Mouse (Mus musculus): ENCODE measurements at regions not wholly inside any gene's neighbourhood (a gene's known extent, or its start where the extent isn't known, plus 50 kb on each side); places are given as distances from the start of the nearest gene placed in this dataset.

DNA sequence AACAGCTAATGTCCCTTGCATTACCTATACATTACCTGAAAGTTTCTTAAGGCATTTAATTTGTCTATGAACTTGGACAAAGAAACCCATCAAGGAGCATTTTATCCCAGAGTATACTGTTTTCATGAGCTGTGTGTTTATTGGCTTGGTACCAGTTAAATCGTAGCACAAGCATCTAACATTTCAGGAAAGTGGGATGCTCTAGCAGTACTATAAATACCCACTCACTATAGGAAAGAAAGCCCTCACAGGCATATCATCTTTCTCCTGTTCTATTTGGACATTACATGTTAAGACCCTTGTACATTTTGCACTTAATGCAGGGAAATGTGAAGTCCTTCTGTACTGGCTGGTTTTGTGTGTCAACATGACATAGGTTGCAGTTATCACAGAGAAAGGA is 163.9 kb downstream of the Ptprc start:
- DNase-seq (ENCODE audit: extremely low read depth, insufficient read length, low spot score), result no peak

DNA sequence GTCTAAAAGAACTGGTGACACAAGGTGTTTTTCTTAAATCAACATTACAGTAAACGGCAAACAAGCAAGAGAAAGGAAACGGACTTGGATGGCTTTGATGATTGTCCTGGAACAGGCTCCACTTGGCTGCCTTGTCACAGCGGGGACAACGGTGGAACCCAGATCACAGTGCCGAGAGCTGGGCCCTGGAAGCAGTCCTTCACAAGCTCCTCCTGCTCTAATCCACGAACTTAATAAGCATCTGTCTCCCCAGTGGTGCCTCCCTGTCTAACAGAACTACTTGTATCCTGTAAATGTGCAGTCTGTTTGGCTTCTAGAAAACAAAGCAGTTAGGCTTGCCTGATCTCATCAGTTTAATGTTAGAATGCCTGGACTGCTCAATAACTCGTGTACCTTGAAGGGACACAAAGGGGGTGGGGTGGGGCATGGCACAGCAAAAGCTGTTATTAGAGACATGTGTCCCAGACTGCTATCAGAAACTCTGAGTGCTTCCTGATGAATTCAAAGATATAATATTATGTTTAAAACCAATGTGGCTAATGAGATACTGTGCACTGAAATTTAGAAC is 164.5 kb downstream of the Ptprc start:
- DNase-seq (ENCODE audit: extremely low read depth, insufficient read length, low spot score), result peak; percentile 1

- no peak for DNase-seq (ENCODE audit: extremely low read depth, insufficient read length, low spot score)
Measured at GRCm38 (mm10) chr1:138006811-138007210, 168.7 kb downstream of the Ptprc start.

DNA sequence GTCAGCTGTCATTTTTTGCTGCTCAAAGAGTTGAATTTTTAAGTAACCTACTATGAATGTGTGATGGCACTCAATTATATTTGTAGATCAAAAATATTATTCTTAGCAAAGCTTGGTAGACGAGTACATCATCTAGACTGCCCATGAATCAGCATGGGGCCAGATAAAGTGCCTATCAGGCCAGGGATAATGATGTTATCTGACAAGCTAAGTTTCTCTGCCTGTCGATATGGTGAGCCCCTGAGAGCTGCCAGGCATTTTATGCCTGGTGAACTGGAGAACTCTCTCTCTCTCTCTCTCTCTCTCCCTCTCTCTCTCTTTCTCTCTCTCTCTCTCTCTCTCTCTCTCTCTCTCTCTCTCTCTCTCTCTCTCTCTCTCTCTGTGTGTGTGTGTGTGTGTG is 171.2 kb downstream of the Ptprc start:
- no peak for DNase-seq (ENCODE audit: extremely low read depth, insufficient read length, low spot score)

DNA sequence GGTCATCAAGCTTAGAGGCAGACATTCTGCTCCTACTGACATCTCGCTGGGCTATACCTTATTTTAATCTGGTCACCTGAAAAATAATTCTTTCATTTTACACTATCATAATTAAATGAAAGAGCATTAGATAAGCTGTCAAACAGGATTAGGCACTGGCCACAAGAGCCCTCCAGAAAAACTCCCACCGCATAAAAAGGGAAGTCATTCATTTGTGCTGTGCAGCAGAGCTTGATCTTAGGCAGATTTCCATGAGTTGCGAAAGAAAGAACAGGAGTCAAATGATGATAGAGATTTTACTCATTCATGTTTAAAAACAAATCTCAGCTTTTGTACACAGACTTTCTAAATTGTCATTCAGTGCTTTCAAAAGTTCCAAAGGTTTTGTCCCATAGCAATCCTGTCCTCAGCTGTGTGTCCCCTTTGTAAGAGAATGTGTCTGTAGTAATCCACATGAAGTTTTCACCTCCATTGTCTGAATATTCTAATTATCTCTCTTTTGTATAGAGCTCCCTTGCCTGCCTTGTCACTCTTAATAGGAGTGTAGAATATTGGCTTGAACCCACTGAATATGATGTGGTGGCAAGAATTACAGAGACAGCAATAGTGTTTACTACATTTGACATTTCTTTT is 176.1 kb downstream of the Ptprc start:
- DNase-seq (ENCODE audit: extremely low read depth, insufficient read length, low spot score), result no peak

DNA sequence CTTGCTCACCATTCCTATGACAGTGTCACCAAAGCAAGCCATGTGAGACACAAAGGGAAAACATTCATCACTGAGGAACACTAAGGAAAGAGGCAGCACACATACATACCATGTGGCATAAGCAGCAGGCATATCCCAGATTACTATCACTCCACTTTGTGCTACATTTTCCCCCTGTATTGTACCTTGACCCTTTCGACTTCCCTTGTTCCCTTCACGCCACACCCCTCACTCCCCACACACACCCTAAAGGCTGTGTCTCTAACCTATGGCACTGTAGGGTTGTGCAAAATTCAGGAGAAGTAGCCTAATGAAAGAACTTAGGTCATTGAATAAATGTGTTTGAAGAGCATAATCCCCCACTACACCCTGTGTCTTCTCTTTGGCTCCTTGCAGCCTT is 179.5 kb downstream of the Ptprc start:
- no peak for DNase-seq (ENCODE audit: extremely low read depth, insufficient read length, low spot score)

DNA sequence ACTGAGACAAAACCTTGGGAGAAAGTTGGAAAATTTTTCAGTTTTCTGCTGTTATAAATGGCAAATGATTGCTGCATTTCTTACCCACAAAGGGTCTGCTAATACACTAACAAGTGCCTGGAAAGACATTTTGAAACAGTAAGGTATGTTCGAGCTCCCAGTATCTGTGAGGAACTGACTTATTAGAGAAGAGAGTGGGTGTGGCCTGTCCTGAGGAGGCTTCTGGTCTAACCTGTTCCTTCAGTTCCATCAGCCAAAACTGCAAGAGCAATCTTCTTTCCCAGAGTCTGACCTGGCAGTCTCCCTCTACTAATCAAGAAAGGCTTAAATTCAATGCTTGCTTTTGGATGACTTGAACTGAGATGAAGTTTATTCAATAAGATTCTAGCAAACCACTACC is 183.6 kb downstream of the Ptprc start:
- DNase-seq (ENCODE audit: extremely low read depth, insufficient read length, low spot score), result no peak

DNA sequence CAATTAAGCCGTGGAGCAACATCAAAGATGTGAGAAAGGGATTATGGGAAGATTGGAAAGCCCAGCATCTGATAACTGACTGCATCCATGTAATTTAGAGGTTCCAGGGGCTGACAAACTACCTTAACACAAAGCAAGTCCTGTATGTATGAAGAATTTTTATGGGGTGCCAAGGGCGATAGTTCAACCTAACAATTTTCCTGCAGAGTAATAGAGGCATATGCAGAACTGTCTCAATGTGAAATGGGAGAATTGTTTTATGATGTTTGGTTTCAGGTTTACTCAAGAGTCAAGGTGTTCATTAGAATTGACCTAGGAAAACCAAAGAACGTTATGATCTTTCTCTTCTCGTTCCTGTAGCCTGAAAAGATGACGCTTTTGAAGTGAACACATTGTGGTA is 184.1 kb downstream of the Ptprc start:
- DNase-seq (ENCODE audit: extremely low read depth, insufficient read length, low spot score), result no peak

GRCm38 (mm10) chr1:137973406-137973805 is 202.1 kb downstream of the Ptprc start:
- DNase-seq (ENCODE audit: extremely low read depth, insufficient read length, low spot score), result no peak

DNA sequence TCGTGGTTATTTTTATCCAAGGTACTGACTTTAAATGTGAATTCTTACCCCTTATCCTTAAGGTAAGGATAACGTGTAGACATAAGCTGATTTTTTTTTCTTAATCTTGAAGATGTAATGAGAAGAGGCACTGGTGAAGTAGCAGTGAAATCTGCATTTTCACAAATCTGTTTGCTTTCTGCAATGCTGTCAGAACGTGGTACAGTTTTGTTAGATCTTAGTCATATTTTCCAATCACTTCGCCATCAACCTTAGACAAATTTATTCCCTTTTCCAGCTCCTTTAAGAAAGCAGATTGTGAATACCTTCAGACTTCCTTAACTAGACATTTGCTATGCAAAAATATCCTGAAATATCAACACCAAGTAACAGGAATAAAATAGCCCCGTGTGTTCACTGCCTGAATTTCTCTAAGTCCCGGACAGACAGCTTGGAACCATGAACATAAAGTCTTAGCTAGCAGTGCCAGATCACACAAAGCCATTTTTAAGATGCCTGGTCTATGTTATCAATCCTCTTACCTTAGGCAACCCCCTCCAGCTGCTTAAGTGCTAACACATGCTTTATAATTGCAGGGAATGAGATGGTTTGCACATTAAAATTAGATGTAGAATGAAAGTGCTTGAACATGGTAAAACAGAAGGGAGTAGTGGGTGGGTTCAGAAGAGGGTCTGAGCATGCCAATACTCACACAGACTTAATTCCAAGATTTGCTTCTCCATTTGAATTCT is 202.7 kb downstream of the Ptprc start:
- no peak for DNase-seq (ENCODE audit: extremely low read depth, insufficient read length, low spot score)

DNA sequence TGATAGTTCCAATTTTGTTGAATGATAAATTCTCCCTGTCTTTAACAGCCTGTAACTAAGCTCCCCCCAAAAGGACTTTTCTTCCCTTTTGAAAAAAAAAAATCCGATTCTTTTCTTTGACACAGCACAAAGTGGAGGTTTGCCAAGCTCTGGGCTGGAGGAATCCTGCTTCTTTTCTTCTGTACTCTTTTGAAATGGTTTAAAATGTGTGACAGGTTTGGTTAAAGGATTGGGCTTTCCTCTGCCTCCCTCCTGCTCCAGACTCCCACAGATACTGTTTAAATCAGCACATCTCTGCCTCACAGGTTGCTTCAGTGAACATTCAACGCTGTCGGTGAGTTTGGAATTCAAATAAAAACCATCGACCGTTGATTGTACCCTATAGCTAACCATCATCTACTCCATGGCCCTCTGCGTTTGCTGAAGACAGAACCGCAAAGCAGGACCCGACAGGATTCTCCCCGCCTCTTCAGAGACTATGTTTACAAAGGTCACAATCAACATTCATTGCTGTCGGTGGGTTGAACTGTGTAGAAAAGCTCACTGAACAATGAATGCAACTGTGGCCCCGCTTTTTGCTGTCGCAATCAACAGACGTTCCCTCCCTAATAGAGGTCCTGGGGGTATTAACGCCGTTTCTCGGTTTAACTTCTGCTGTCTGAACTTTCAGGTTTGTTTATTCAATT is 209.2 kb downstream of the Ptprc start:
- DNase-seq (ENCODE audit: extremely low read depth, insufficient read length, low spot score), result no peak

DNA sequence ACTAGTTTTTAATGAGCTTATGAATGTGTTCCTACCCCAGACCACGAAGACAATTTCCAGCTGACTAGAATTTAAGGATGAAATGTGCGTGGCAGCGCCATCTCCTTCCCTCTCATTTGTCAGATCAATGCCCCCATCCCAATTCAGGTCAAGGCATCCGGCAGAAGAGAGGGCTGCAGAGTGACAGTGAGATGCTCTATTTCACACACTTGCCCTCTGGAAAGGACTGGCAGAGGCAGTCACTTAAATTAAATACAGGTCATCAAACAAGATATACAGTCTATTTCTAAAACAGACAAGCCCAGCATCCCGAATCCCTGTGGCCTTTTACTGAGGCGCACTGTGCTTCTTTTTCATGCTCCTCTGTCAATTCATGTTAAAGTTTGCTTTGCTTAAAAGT is 211.9 kb downstream of the Ptprc start:
- no peak for DNase-seq (ENCODE audit: extremely low read depth, insufficient read length, low spot score)

GRCm38 (mm10) chr1:137958040-137958439 is 217.5 kb downstream of the Ptprc start:
- DNase-seq (ENCODE audit: extremely low read depth, insufficient read length, low spot score), result no peak

- DNase-seq (ENCODE audit: extremely low read depth, insufficient read length, low spot score), result no peak
Measured at GRCm38 (mm10) chr1:137955993-137956392, 219.5 kb downstream of the Ptprc start.

DNA sequence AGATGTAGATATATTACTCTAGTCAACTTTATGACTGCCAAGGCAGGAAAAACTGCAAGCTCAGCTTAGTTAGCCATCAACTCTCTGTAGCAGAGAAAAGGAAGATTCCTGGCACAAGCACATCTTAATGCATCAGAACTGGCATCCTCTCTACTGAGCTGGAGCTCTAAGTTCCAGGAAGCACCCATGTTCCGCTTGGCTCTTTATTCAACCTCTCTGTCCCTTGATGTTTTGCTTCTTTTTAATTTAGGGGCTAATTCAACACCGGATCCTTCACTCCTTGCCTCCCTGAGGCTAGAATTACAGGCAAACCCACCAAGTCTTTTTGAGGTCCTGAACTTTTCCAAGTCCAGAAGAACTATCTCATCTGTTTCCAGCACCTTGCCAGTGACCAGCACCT is 220.4 kb downstream of the Ptprc start:
- DNase-seq (ENCODE audit: extremely low read depth, insufficient read length, low spot score), result no peak

GRCm38 (mm10) chr1:137953369-137953768 is 222.1 kb downstream of the Ptprc start:
- no peak for DNase-seq (ENCODE audit: extremely low read depth, insufficient read length, low spot score)

DNA sequence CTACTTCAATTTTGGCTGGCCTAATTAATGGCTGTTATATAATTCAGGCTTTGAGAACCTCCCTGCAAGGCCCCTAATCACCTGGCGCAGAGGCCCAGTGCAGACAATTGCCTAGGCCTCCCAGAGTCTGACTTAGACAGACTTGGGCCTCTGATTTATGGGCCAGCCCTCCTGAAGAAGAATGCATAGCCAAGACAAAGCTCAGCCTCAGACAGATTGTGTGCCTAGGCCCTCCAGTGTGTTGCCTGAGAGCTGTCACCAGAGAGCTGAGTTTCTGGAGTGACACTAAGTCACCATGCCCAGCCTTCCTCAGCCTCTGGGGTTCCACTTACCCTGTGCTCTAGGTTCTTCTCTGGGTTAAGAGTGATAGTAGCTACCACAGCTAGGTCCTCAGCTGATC is 222.7 kb downstream of the Ptprc start:
- no peak for DNase-seq (ENCODE audit: extremely low read depth, insufficient read length, low spot score)

- no peak for DNase-seq (ENCODE audit: extremely low read depth, insufficient read length, low spot score)
Measured at GRCm38 (mm10) chr1:137947900-137948299, 227.6 kb downstream of the Ptprc start.

- no peak for DNase-seq (ENCODE audit: extremely low read depth, insufficient read length, low spot score)
Measured at GRCm38 (mm10) chr1:137941776-137942522, 233.6 kb downstream of the Ptprc start.

DNA sequence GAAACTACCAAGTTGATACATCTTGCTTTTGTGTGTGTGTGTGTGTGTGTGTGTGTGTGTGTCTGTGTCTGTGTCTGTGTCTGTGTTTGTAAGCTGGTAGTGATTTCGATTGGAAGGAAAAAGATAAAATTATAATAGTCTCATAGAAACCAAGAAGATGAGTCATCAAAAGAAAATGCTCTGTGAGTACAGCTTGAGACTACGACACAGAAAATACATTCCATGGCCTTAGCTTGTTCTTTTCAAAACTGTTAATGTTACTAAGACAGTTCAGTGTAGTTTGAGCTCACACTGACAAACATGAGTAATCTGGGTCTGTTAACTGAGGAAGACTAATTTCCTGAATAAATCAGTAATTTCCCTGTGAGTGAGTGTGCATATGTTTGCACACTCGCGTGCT is 239.8 kb downstream of the Ptprc start:
- peak; percentile 23 for DNase-seq (ENCODE audit: extremely low read depth, insufficient read length, low spot score)

DNA sequence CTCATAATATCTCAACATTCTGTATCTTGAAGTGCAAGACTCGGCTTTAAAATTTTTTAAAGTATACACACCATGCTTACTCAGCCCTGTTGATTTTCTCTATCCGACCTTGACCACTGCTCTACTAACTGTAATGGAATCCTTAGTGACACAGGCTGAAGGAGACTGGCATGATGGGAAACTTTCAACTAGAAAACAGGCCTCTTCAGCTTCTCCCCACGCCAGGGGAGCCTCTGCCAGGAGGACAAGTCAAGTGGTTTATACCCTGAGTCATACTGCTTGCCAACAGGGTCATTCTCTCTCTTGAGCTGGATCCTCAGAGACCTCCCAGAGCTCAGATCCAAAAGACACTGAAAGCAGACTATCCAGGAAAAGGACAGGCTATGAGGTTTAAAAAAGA is 245.7 kb downstream of the Ptprc start:
- no peak for DNase-seq (ENCODE audit: extremely low read depth, insufficient read length, low spot score)

All from 3134 (cell line).